Mouse (Mus musculus): ENCODE results near the gene Il20. TPM values are rescaled to one million over a fixed set of nuclear protein-coding genes. Genes with fewer than 3 reads are reported as not detected.

Gene Il20
- total RNA-seq (2023): not detected

GRCm38 (mm10) chr1:130911401-130912010, at the start of gene Il20:
TSS of gene Il20 (minus strand) at chr1:130911451.

GRCm38 (mm10) chr1:130940065-130940687, 28.9 kb upstream of the Il20 start, which contains the start of gene Il19:
TSS of gene Il19 (minus strand) at chr1:130940115.

GRCm38 (mm10) chr1:130887354-130887753, 23.9 kb downstream of the Il20 start, which contains the start of gene Il24:
TSS of gene Il24 (minus strand) at chr1:130887454.

DNA sequence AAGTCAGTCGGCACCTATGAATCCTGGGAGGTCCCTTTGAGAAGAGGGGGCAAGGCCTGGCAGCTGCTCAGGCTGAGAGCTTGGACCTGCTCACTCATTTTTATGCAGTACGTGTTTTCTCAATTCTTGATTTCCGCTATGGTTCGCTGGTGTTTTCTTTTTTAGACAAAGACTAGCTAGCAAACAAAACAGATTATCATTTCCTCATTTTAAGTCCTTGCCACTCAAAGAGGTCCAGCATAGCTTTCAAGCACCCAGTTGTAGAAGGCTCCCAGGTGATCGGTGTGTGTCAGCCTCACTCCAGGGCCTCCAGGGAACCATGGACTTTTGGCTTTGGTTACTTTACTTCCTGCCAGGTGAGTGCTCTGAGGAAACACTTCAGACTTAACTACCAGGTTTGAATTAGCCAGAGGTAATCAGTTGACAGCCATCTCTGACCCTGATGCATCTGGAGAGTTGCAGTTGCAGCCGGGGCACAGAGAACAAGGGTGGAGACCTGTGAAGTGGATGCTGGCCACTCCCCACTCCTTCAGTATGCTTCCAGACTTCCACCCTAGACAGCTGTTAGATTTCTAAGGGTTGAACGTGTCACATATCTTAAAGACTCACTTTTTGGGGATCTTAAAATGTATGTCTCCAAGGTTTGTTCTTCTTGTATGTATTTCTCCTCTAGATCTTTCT, 45.6 kb downstream of the Il20 start, which contains the start of gene Fcmr:
Gene Fcmr, plus strand, starts transcription at position 129 of the 681 bp plus-strand sequence.

Other genes starting within 250 kb of the Il20 start
- not detected for gene C4bp, start 249.8 kb downstream of the Il20 start, total RNA-seq (2023)
- gene Gm29427, start 195.7 kb downstream of the Il20 start, total RNA-seq (2023): not detected
- 10 to 100 TPM; 14.0 to 14.3 TPM for gene Yod1, start 194.1 kb downstream of the Il20 start, total RNA-seq (2023)
- gene Pfkfb2, start 182.2 kb downstream of the Il20 start, total RNA-seq (2023): 10 to 100 TPM; 18.8 to 19.8 TPM
- gene AA986860, start 179.5 kb downstream of the Il20 start, total RNA-seq (2023): 1 to 10 TPM; 1.0 to 1.7 TPM
- not detected for gene Fcamr, start 110.5 kb downstream of the Il20 start, total RNA-seq (2023)
- not detected for gene Pigr, start 84.8 kb downstream of the Il20 start, total RNA-seq (2023)
- 1 to 10 TPM; 1.5 to 3.5 TPM for gene Fcmr, start 45.8 kb downstream of the Il20 start, total RNA-seq (2023)
- not detected for gene Il24, start 24.0 kb downstream of the Il20 start, total RNA-seq (2023)
- gene Il19, start 28.7 kb upstream of the Il20 start, total RNA-seq (2023): not detected
- gene Il10, start 108.4 kb upstream of the Il20 start, total RNA-seq (2023): 1 to 10 TPM; 2.3 to 5.7 TPM
- 10 to 100 TPM; 60.6 to 63.9 TPM for gene Mapkapk2, start 186.4 kb upstream of the Il20 start, total RNA-seq (2023)
- gene Dyrk3, start 226.9 kb upstream of the Il20 start, total RNA-seq (2023): 1 to 10 TPM; 1.4 to 1.7 TPM
- 10 to 100 TPM; 32.4 to 38.5 TPM for gene Eif2d, start 241.7 kb upstream of the Il20 start, total RNA-seq (2023)